7 mouse cellular contexts compared by ENCODE assay signal in the genomic region with DNA sequence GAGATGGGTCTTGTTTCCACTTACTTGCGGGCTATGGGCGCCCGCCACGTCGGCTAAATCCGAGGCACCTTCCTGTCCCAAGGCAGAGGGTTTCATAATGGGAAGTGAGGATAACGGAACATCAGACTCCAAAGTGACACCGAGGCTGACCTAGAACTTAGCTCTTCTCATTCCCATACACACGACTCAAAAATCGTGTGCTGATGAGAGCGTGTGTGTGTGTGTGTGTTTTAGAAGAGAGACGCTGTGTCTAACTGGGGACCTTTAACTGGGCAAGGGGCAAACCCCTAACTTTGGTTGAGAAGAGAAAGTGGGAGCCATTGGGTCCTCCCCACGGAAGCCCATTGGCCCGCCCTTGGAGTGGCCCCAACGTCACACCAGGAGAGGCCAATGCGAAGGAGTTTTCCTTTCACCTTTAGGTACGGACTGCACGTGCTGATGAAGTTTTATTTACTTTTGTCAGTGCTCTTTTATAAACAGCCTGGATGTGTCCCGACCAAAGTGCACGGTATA. TPM values are rescaled to one million over a fixed set of nuclear protein-coding genes. Genes with fewer than 3 reads are reported as not detected.
DNase-seq lines count a peak whose midpoint lies in the region; ATAC-seq lines count a peak whose summit lies in the region.

No protein-coding gene starts in this region.

- H3K27me3 ChIP-seq in hindbrain, embryonic 16.5 days (replicated peaks; ENCODE audit: control insufficient read depth, insufficient read depth, low read length): no peaks in the 10 kb centered on the region

- peak overlapping the region; percentile 89 for H3K4me2 ChIP-seq in hindbrain, embryonic 16.5 days (ENCODE audit: low read length)

- peak overlapping the region; percentile 89 for H3K9ac ChIP-seq in hindbrain, embryonic 16.5 days (ENCODE audit: low read depth, low read length)

- DNase-seq in T-cell, adult 2 months (ENCODE audit: low spot score): peak; percentile 84
- DNase-seq in cerebellum, adult 9-10 months: peak; percentile 65
- DNase-seq in gastrocnemius, adult 18-20 months (ENCODE audit: low spot score): peak; percentile 62
- peak; percentile 8 for DNase-seq in left cerebral cortex, postnatal 36 days (ENCODE audit: low spot score in 2 of 2)
- DNase-seq in mesoderm, embryonic 11.5 days (ENCODE audit: low read depth, low spot score): peak; percentile 64
- DNase-seq in skeletal muscle tissue, adult 2 months (ENCODE audit: low read depth, low spot score): peak; percentile 42

- peak overlapping the region; percentile 78 for H3K27ac ChIP-seq in hindbrain, embryonic 16.5 days (ENCODE audit: low read depth, low read length)

- peak; percentile 15; the same call in 1 of the 2 replicates for ATAC-seq in hindbrain, embryonic 16.5 days

- no peaks in the 10 kb centered on the region for H3K9me3 ChIP-seq in hindbrain, embryonic 16.5 days (ENCODE audit: control insufficient read depth, low read length)

- peaks cover 11% of the 10 kb centered on the region for H3K4me1 ChIP-seq in hindbrain, embryonic 16.5 days (ENCODE audit: control insufficient read depth, insufficient read depth, low read depth, low read length)

- 3% methylated on average over 20 of the region's 20 CpGs for WGBS in hindbrain, embryonic 16.5 days

- intact Hi-C loops in left cerebral cortex, postnatal 36 days (cut with DNase I): no loop called here

- peaks cover 4% of the 10 kb centered on the region; the same call in 1 of the 2 replicates for H3K36me3 ChIP-seq in hindbrain, embryonic 16.5 days (ENCODE audit: control insufficient read depth, insufficient read depth, low read length)

- H3K4me3 ChIP-seq in hindbrain, embryonic 16.5 days (ENCODE audit: low read length): peak overlapping the region; percentile 83

RNA-seq across cellular contexts. Expression of gene 3110001I22Rik, which starts 0.7 kb away (rescaled TPM):
- total RNA-seq in gastrocnemius, adult 18-20 months (2021): 1 to 10 TPM; 2.3 to 2.7 TPM
- 6.0 and 6.7 TPM in 2 replicates for polyA plus RNA-seq in hindbrain, embryonic 16.5 days (2015; fragmentation: Nextera tagmentation; extraction: Ambion mirVana)
- total RNA-seq in left cerebral cortex, postnatal 36 days (2021): 1 to 10 TPM; 3.4 to 4.1 TPM

RNA-seq across cellular contexts. Expression of gene Bfar, which starts 0.8 kb away (rescaled TPM):
- 10 to 100 TPM; 33.1 to 33.2 TPM for total RNA-seq in gastrocnemius, adult 18-20 months (2021)
- polyA plus RNA-seq in hindbrain, embryonic 16.5 days (2015; fragmentation: Nextera tagmentation; extraction: Ambion mirVana): 50.9 and 52.2 TPM in 2 replicates
- total RNA-seq in left cerebral cortex, postnatal 36 days (2021): 10 to 100 TPM; 33.6 to 41.5 TPM

RNA-seq across cellular contexts. Expression of gene Parn, which starts 4.5 kb away (rescaled TPM):
- total RNA-seq in gastrocnemius, adult 18-20 months (2021): 1 to 10 TPM; 6.8 to 7.4 TPM
- polyA plus RNA-seq in hindbrain, embryonic 16.5 days (2015; fragmentation: Nextera tagmentation; extraction: Ambion mirVana): 31.4 and 31.7 TPM in 2 replicates
- 10 to 100 TPM; 23.2 to 24.1 TPM for total RNA-seq in left cerebral cortex, postnatal 36 days (2021)

RNA-seq across cellular contexts. Expression of gene Pla2g10, which starts 58.3 kb away (rescaled TPM):
- total RNA-seq in gastrocnemius, adult 18-20 months (2021): not detected
- 0.51 TPM in 1 of 2 replicates, not detected in the other for polyA plus RNA-seq in hindbrain, embryonic 16.5 days (2015; fragmentation: Nextera tagmentation; extraction: Ambion mirVana)
- not detected for total RNA-seq in left cerebral cortex, postnatal 36 days (2021)

Comparison
In these comparisons a context has a peak if more than half of its experiments do, and no peak if none do; other contexts are left out.
1. Peak in every context shown above with its lines: DNase-seq, ATAC-seq, H3K4me3 ChIP-seq and H3K27ac ChIP-seq.
2. DNase-seq: peak in every context shown above with its lines; median percentile 84 in T-cell, adult 2 months; 65 in cerebellum, adult 9-10 months; 64 in mesoderm, embryonic 11.5 days; 62 in gastrocnemius, adult 18-20 months; 42 in skeletal muscle tissue, adult 2 months; 8 in left cerebral cortex, postnatal 36 days.